Mouse (Mus musculus): Measurements from ENCODE around the gene Asb12.
"Not testable (repeated sequence)": the region's sequence is repeated elsewhere in the genome, so short reads cannot be mapped to it uniquely, and the experiment has no call there.

The Asb12 gene

GRCm38 (mm10) chrX:95557887-95558286 lies at the start of gene Asb12, which contains the start of gene Pfn5:
Gene Asb12, minus strand, starts transcription at chrX:95557987.
Gene Pfn5, plus strand, starts transcription at chrX:95558104.
- DNase-seq (ENCODE audit: low spot score): no peak

GRCm38 (mm10) chrX:95600609-95601008 lies 42.8 kb upstream of the Asb12 start:
- DNase-seq (ENCODE audit: low spot score): no peak

- DNase-seq (ENCODE audit: low spot score): no peak
These were observed 3.5 kb downstream of the Asb12 start for GRCm38 (mm10) chrX:95554321-95554720.

- not testable (repeated sequence) for DNase-seq (ENCODE audit: low spot score)
These were observed 22.3 kb downstream of the Asb12 start for GRCm38 (mm10) chrX:95535493-95535892.

GRCm38 (mm10) chrX:95525166-95525565 lies 32.6 kb downstream of the Asb12 start:
- DNase-seq (ENCODE audit: low spot score): no peak

GRCm38 (mm10) chrX:95523883-95524282 lies 33.9 kb downstream of the Asb12 start:
- DNase-seq (ENCODE audit: low spot score): no peak

- no peak for DNase-seq (ENCODE audit: low spot score)
These were observed 100.6 kb downstream of the Asb12 start for GRCm38 (mm10) chrX:95457166-95457565.

- DNase-seq (ENCODE audit: low spot score): no peak
These were observed 111.9 kb downstream of the Asb12 start for GRCm38 (mm10) chrX:95445866-95446265.

- no peak for DNase-seq (ENCODE audit: low spot score)
These were observed 112.6 kb downstream of the Asb12 start for GRCm38 (mm10) chrX:95445141-95445540.

GRCm38 (mm10) chrX:95444776-95445111 lies 113.0 kb downstream of the Asb12 start, which contains the start of gene Amer1:
Gene Amer1, minus strand, starts transcription at chrX:95444872.
- DNase-seq (ENCODE audit: low spot score): peak; percentile 77

- DNase-seq (ENCODE audit: low spot score): no peak
These were observed 113.7 kb downstream of the Asb12 start for GRCm38 (mm10) chrX:95443898-95444775.

GRCm38 (mm10) chrX:95443390-95443789 lies 114.4 kb downstream of the Asb12 start:
- DNase-seq (ENCODE audit: low spot score): no peak

GRCm38 (mm10) chrX:95442261-95442660 lies 115.5 kb downstream of the Asb12 start:
- DNase-seq (ENCODE audit: low spot score): no peak

- DNase-seq (ENCODE audit: low spot score): no peak
These were observed 116.5 kb downstream of the Asb12 start for GRCm38 (mm10) chrX:95441290-95441689.

- DNase-seq (ENCODE audit: low spot score): no peak
These were observed 119.3 kb downstream of the Asb12 start for GRCm38 (mm10) chrX:95438491-95438890.

GRCm38 (mm10) chrX:95437236-95437635 lies 120.6 kb downstream of the Asb12 start:
- DNase-seq (ENCODE audit: low spot score): no peak

Data from ovary, postnatal 14 days (tissue).